Mouse (Mus musculus): Measurements from ENCODE around the gene Cep19.

GRCm38 (mm10) chr16:32125364-32125763, 25.8 kb downstream of the Cep19 start:
- TF ChIP-seq TAL1 (IDR thresholded peaks at IDR 0.05; ENCODE audit: low read length) (no peak), GATA1 (IDR thresholded peaks at IDR 0.05; ENCODE audit: low read length) (no peak)
